Mouse (Mus musculus) spleen, adult 2 months (tissue): ENCODE measurements around the gene Atp1b1. TPM values are rescaled to one million over a fixed set of nuclear protein-coding genes. Genes with fewer than 3 reads are reported as not detected.

Source experiments
- DNase-seq, 2 experiments: peaks; one replicate each; pipeline versions ENCODE4 v3.0.0 to v3.0.0-alpha.2; 2012 to 2021; ENCODE audit warnings: low spot score in 2 of 2, low read depth in 1 of 2
- H3K27ac ChIP-seq: fragments of 200-500 bp; 2 replicates; pipeline ENCODE4 v1.5.1; 2012; ENCODE audit warnings: low read length, inconsistent platforms; ENCODE audit not compliant: insufficient read depth
- H3K27me3 ChIP-seq: fragments of 200-500 bp; 2 replicates; pipeline ENCODE4 v1.6.1; 2012; ENCODE audit warnings: mild to moderate bottlenecking, moderate library complexity, low read length, inconsistent platforms; ENCODE audit not compliant: control insufficient read depth, insufficient read depth
- H3K36me3 ChIP-seq: fragments of 200-500 bp; 2 replicates; pipeline ENCODE4 v1.6.1; 2012; ENCODE audit warnings: mild to moderate bottlenecking, low read length, inconsistent platforms; ENCODE audit not compliant: control insufficient read depth, insufficient read depth
- H3K4me1 ChIP-seq: fragments of 200-500 bp; 2 replicates; pipeline ENCODE4 v1.6.1; 2011; ENCODE audit warnings: inconsistent platforms; ENCODE audit not compliant: control insufficient read depth, insufficient read depth, insufficient read length
- H3K4me3 ChIP-seq: fragments of 200-500 bp; 2 replicates; pipeline ENCODE4 v1.5.1; 2011; ENCODE audit warnings: mild to moderate bottlenecking, inconsistent platforms; ENCODE audit not compliant: insufficient read depth, insufficient read length; ENCODE audit errors: extremely low read depth
- CTCF ChIP-seq: fragments of 200-500 bp; IDR thresholded peaks from 2 replicates; pipeline ENCODE4 v1.5.1; 2011; ENCODE audit warnings: mild to moderate bottlenecking, inconsistent platforms; ENCODE audit not compliant: insufficient read depth, insufficient read length, insufficient replicate concordance; ENCODE audit errors: extremely low read depth
- POLR2A ChIP-seq: fragments of 200-500 bp; IDR thresholded peaks from 2 replicates; pipeline ENCODE4 v1.6.1; 2011; ENCODE audit warnings: low read depth, low read length, inconsistent platforms
- WGBS: fragments of 180-500 bp; shearing (Covaris S2); methylation state at CpG from one replicate; pipeline ENCODE4 v1.1.7; 2018; 5-methylcytosine and 5-hydroxymethylcytosine counted together
- polyA plus RNA-seq: library from polyadenylated mRNA; depleted of rRNA; stranded (reverse); fragments of >200 nt; gene quantifications from 2 replicates; pipeline ENCODE4 v1.2.3, GENCODE M21; 2012

Gene Atp1b1
- polyA plus RNA-seq, 1 experiment: 11.2 TPM

DNA sequence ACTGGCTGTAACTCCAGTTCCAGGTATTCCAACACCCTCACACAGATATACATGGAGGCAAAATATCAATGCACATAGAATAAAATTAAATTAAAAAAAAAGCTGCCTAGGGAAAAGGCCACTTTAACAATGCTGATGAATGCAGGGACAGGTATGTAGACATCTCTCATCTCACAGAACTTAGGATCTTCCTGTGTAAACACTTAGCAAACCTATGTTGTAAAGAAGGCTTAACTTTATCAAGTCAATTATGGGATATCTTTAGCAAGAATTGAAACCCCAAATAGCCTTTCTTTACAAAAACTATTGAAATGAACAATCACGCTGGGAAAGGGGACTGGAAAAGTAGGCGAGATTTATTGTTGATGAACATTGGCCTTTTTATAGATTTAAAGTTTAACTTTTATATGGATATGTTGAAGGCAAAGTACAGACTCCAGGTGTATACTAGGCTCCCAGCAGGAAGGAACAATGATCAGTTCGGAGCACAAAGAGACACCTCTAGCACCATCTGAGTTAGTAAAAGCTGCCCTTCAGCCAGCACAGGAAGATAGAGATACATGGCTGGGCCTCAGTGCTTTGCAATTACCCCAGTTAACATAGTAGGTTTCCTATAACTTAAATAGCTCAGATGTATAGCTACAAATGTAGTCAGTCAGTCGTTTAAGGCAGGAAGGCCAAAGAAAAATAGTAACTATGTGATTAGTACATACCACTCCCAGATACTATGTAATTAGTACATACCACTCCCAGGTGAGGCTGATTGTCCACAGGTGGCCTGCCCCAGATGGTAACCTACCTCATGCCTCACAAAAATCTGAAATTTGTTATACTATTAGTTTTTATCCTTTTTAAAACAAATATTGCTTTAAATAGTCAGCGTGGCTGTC, 22.8 kb upstream of the Atp1b1 start:
- no peaks in the 10 kb centered on the region for H3K4me1 ChIP-seq
- no peak overlapping the region for H3K4me3 ChIP-seq
- WGBS: 92% methylated on average over 5 of the region's 5 CpGs
- DNase-seq: no peak
- no peaks in the 10 kb centered on the region for H3K36me3 ChIP-seq
- H3K27me3 ChIP-seq: no peaks in the 10 kb centered on the region
- TF ChIP-seq CTCF (no peak), POLR2A (no peak)
- H3K27ac ChIP-seq: no peak overlapping the region

GRCm38 (mm10) chr1:164475895-164476294, 17.7 kb upstream of the Atp1b1 start:
- no peak for DNase-seq
- H3K4me3 ChIP-seq: no peak overlapping the region
- H3K36me3 ChIP-seq: no peaks in the 10 kb centered on the region
- no peaks in the 10 kb centered on the region for H3K27me3 ChIP-seq
- no peak overlapping the region for H3K27ac ChIP-seq
- TF ChIP-seq CTCF (no peak), POLR2A (no peak)
- 86% methylated on average over 4 of the region's 4 CpGs for WGBS
- no peaks in the 10 kb centered on the region for H3K4me1 ChIP-seq

DNA sequence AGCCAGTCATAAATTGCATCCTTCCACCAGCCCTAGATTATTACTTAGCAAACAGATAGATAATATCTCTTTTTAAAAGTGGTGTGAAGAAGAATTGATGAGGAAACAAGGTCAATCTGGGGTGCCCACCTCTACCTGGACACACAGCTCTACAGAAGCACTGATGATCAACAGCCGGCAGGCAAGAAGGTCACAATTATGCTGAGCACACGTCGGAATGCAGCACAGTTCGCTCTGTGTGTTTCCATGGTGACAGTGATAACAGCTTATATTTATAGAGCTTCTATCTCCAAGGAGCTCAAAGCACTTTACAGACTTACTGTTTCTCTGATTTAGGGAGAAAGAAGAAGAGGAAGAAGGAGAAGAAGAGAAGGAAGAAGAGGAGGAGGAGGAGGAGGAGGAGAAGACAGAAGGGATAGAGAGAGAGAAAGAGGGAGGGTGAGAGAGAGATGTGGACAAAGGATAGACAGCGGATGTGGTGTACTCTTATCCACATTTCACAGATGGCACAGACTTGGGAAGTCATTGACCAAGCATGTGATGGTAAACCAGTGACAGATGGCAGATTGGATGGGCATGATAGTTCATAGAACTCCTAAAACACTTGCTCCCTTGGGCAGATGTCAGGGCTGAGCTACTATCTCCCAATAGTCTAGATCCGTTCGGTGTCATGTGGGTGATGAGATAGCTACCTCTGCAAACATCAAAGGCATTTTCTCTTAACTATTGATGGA, 16.8 kb upstream of the Atp1b1 start:
- H3K27me3 ChIP-seq: no peaks in the 10 kb centered on the region
- no peaks in the 10 kb centered on the region for H3K4me1 ChIP-seq
- no peak overlapping the region for H3K4me3 ChIP-seq
- 81% methylated on average over 7 of the region's 7 CpGs for WGBS
- no peak for DNase-seq
- no peak overlapping the region for H3K27ac ChIP-seq
- no peaks in the 10 kb centered on the region for H3K36me3 ChIP-seq
- TF ChIP-seq POLR2A (no peak), CTCF (no peak)

DNA sequence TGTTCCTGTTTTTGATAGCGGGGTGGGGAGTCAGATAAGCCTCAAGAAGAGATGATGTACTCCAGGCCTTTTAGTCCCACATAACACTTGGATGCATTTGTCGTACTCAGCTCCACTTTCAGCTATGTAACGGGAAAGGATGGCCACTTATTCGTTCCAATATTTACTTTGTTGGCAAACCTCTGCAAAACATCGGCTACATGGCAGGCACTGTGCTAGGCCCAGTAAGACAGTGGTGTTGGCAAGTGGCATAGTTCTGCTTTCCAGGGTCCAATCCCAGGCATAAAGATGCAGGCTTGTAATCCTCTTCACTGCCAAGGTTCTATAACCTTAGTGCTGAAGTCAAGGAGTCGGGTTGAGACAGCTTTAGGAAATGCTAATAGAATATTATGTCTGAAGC, 16.2 kb upstream of the Atp1b1 start:
- no peak for DNase-seq
- no peaks in the 10 kb centered on the region for H3K4me1 ChIP-seq
- H3K27ac ChIP-seq: no peak overlapping the region
- TF ChIP-seq POLR2A (no peak), CTCF (no peak)
- H3K4me3 ChIP-seq: no peak overlapping the region
- WGBS: 85% methylated on average over 6 of the region's 6 CpGs
- no peaks in the 10 kb centered on the region for H3K27me3 ChIP-seq
- H3K36me3 ChIP-seq: no peaks in the 10 kb centered on the region

GRCm38 (mm10) chr1:164473398-164473797, 15.2 kb upstream of the Atp1b1 start:
- H3K4me1 ChIP-seq: no peaks in the 10 kb centered on the region
- H3K27ac ChIP-seq: no peak overlapping the region
- no peaks in the 10 kb centered on the region for H3K27me3 ChIP-seq
- no peak for DNase-seq
- 97% methylated on average over 7 of the region's 7 CpGs for WGBS
- H3K4me3 ChIP-seq: no peak overlapping the region
- H3K36me3 ChIP-seq: no peaks in the 10 kb centered on the region
- TF ChIP-seq CTCF: no peak
- TF ChIP-seq POLR2A: no peak

- WGBS: 94% methylated on average over 5 of the region's 5 CpGs
- H3K4me3 ChIP-seq: no peak overlapping the region
- DNase-seq: no peak
- no peaks in the 10 kb centered on the region for H3K27me3 ChIP-seq
- no peak for TF ChIP-seq CTCF
- no peak for TF ChIP-seq POLR2A
- H3K4me1 ChIP-seq: no peaks in the 10 kb centered on the region
- H3K36me3 ChIP-seq: no peaks in the 10 kb centered on the region
- no peak overlapping the region for H3K27ac ChIP-seq
Measured at GRCm38 (mm10) chr1:164471632-164472031, 13.5 kb upstream of the Atp1b1 start.

- Histone ChIP-seq H3K4me3 (no peak overlapping the region), H3K27ac (no peak overlapping the region), H3K27me3 (no peaks in the 10 kb centered on the region), H3K4me1 (no peaks in the 10 kb centered on the region), H3K36me3 (no peaks in the 10 kb centered on the region)
- no peak for DNase-seq
- TF ChIP-seq CTCF (no peak), POLR2A (no peak)
- 85% methylated on average over 6 of the region's 6 CpGs for WGBS
Measured at GRCm38 (mm10) chr1:164470985-164471384, 12.8 kb upstream of the Atp1b1 start.
